Mouse (Mus musculus) thymus, postnatal 0 days (tissue): Measurements from ENCODE around the gene Doc2a. TPM values are rescaled to one million over a fixed set of nuclear protein-coding genes. Genes with fewer than 3 reads are reported as not detected.

Experiments used
- DNase-seq: peaks from one replicate; pipeline ENCODE4 v3.0.0-alpha.2; 2015; ENCODE audit warnings: low spot score
- polyA plus RNA-seq: library from polyadenylated mRNA; unstranded; fragments of >200 nt; fragmentation: Nextera tagmentation; extraction: Ambion mirVana; gene quantifications from 2 replicates; pipeline ENCODE4 v1.2.1, GENCODE M21; 2015

Doc2a gene
- polyA plus RNA-seq, 1 experiment from 2014 or later = 0.33 TPM

- no peak for DNase-seq
Observed at GRCm38 (mm10) chr7:126823202-126823711, 24.0 kb upstream of the Doc2a start.

- DNase-seq = no peak
Observed at GRCm38 (mm10) chr7:126823940-126824339, 23.3 kb upstream of the Doc2a start.

GRCm38 (mm10) chr7:126825403-126825802, 21.8 kb upstream of the Doc2a start:
- DNase-seq = peak; percentile 38

- DNase-seq = no peak
Observed at GRCm38 (mm10) chr7:126825952-126826351, 21.3 kb upstream of the Doc2a start.

- no peak for DNase-seq
Observed at GRCm38 (mm10) chr7:126831539-126831938, 15.7 kb upstream of the Doc2a start, which contains the start of gene 4930451I11Rik. 4930451I11Rik (minus strand) TSS chr7:126831639.

GRCm38 (mm10) chr7:126832036-126832598, 15.1 kb upstream of the Doc2a start:
- DNase-seq = peak; percentile 87

GRCm38 (mm10) chr7:126833294-126833693, 13.9 kb upstream of the Doc2a start:
- DNase-seq = no peak

GRCm38 (mm10) chr7:126843276-126843675, 3.9 kb upstream of the Doc2a start:
- DNase-seq = no peak

- DNase-seq = no peak
Observed at GRCm38 (mm10) chr7:126845516-126845915, 1.7 kb upstream of the Doc2a start.

GRCm38 (mm10) chr7:126847421-126848398, 494 bp downstream of the Doc2a start:
- DNase-seq = no peak

- no peak for DNase-seq
Observed at GRCm38 (mm10) chr7:126848794-126849193, 1.6 kb downstream of the Doc2a start.

- DNase-seq = no peak
Observed at GRCm38 (mm10) chr7:126850161-126850560, 2.9 kb downstream of the Doc2a start.

GRCm38 (mm10) chr7:126851192-126851591, 4.0 kb downstream of the Doc2a start:
- DNase-seq = no peak

GRCm38 (mm10) chr7:126853454-126853853, 6.2 kb downstream of the Doc2a start:
- no peak for DNase-seq

- DNase-seq = no peak
Observed at GRCm38 (mm10) chr7:126855641-126856040, 8.4 kb downstream of the Doc2a start.

- peak; percentile 73 for DNase-seq
Observed at GRCm38 (mm10) chr7:126856741-126857420, 9.7 kb downstream of the Doc2a start.

GRCm38 (mm10) chr7:126860987-126861386, 13.8 kb downstream of the Doc2a start:
- no peak for DNase-seq

GRCm38 (mm10) chr7:126861429-126862130, 14.4 kb downstream of the Doc2a start, which contains the start of gene Hirip3:
Hirip3 (plus strand) TSS chr7:126861972.
- DNase-seq = peak; percentile 92

GRCm38 (mm10) chr7:126862147-126862784, 15.1 kb downstream of the Doc2a start, which contains the start of gene Ino80e:
Ino80e (minus strand) TSS chr7:126862377.
- DNase-seq = peak; percentile 94

- DNase-seq = no peak
Observed at GRCm38 (mm10) chr7:126863791-126864190, 16.6 kb downstream of the Doc2a start.
